Mouse (Mus musculus) subcutaneous adipose tissue, adult 2 months (tissue): ENCODE data around the gene Ccdc50. TPM values are rescaled to one million over a fixed set of nuclear protein-coding genes. Genes with fewer than 3 reads are reported as not detected.

Experiments
- polyA plus RNA-seq: library from polyadenylated mRNA; depleted of rRNA; stranded (reverse); fragments of >200 nt; gene quantifications from 2 replicates; pipeline ENCODE4 v1.2.3, GENCODE M21; 2012; ENCODE audit warnings: low replicate concordance; rRNA removed

Ccdc50 gene
- 22.5 and 29.7 TPM in 2 replicates for polyA plus RNA-seq

DNA sequence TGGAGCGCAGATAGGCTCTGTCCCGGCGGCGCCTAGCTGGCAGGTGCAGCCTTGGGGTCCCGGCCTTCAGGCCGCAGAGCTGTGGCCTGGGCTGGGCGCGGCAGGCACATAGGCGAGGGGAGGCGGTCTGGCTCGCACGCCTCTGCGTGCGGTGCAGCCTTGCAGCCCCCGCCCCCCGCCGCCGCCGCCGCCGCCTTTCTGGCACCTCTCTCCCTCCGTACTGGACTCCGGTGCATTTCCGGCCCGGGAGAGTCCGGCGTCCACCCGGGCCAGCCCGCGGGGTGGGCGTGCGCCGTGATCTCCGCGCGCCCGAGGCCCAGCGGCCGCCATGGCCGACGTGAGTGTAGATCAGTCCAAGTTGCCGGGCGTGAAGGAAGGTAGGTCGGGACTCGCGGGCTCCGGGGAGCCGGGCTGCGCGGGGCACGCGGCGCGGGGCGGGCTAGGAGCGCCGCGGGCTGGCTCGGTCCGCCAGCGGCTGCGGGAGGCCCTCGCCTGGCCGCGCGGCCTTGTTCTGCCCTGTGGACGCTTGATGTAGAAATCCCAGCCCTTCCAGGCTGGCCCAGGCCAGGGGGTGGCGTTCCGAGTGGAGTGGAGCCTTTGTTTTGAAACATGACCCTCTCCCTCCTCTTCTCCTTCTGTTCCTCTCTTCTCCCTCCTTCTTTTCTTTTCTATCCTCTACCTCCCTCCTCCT lies at the start of gene Ccdc50:
TSS of gene Ccdc50 (plus strand) at position 109 of the 691 bp plus-strand sequence.

DNA sequence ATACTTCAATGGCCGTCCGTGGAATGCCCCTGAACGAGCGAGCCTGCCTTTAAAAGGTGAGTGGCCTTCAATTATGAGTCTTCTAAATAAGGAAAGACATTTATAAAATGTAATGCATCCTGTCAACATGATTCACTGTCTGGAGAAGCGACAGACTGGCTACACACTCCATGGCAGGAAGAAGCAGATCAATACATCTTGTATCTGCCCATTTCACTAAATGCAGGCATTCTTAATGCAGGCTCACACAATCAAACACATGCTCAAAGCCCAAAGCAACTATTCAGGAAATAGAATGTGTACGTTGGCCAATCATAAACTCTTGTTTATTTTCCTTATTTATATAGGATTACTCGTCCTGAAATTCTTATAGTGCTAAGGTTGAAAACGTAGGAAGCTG lies 18.5 kb upstream of the Ccdc50 start, which contains the start of gene Uts2b:
TSS of gene Uts2b (minus strand) at position 49 of the 400 bp plus-strand sequence.

Other genes starting within 250 kb of the Ccdc50 start
- not detected in 2 replicates for gene Ostn, start 81.4 kb upstream of the Ccdc50 start, polyA plus RNA-seq
- not detected in 2 replicates for gene Uts2b, start 18.6 kb upstream of the Ccdc50 start, polyA plus RNA-seq